Mouse (Mus musculus) limb, embryonic 15.5 days (tissue): Measurements from ENCODE around the gene Ctc1. TPM values are rescaled to one million over a fixed set of nuclear protein-coding genes. Genes with fewer than 3 reads are reported as not detected.
"Not testable (repeated sequence)": the region's sequence is repeated elsewhere in the genome, so short reads cannot be mapped to it uniquely, and the experiment has no call there.

ENCODE experiments used
- ATAC-seq: fragments of 200-750 bp; cut with Nextera tagmentation; 2 replicates; pipeline ENCODE4 v1.8.0; 2017; ENCODE audit warnings: low read depth, moderate TSS enrichment; ENCODE audit not compliant: insufficient number of reproducible peaks, low FRiP score, low TSS enrichment
- H3K27ac ChIP-seq: fragments of 300-500 bp; sonication (generic); 2 replicates; pipeline ENCODE4 v1.5.1; 2015; ENCODE audit warnings: moderate library complexity, mild to moderate bottlenecking, inconsistent platforms
- H3K27me3 ChIP-seq: fragments of 300-500 bp; sonication (generic); 2 replicates; pipeline ENCODE4 v1.6.1; 2015; ENCODE audit warnings: inconsistent platforms
- H3K36me3 ChIP-seq: fragments of 300-500 bp; sonication (generic); 2 replicates; pipeline ENCODE4 v1.6.1; 2015; ENCODE audit warnings: inconsistent platforms
- H3K4me1 ChIP-seq: fragments of 300-500 bp; sonication (generic); 2 replicates; pipeline ENCODE4 v1.6.1; 2015; ENCODE audit warnings: inconsistent platforms
- H3K4me2 ChIP-seq: fragments of 300-500 bp; sonication (generic); 2 replicates; pipeline ENCODE4 v1.6.1; 2015; ENCODE audit warnings: mild to moderate bottlenecking, inconsistent platforms
- H3K4me3 ChIP-seq: fragments of 300-500 bp; sonication (generic); 2 replicates; pipeline ENCODE4 v1.5.1; 2015; ENCODE audit warnings: mild to moderate bottlenecking, inconsistent platforms
- H3K9ac ChIP-seq: fragments of 300-500 bp; sonication (generic); 2 replicates; pipeline ENCODE4 v1.6.1; 2015; ENCODE audit warnings: inconsistent platforms
- H3K9me3 ChIP-seq: fragments of 300-500 bp; sonication (generic); 2 replicates; pipeline ENCODE4 v1.6.1; 2016; ENCODE audit warnings: inconsistent platforms
- WGBS: fragments of 180-500 bp; shearing (Covaris S2); methylation state at CpG from one replicate; pipeline ENCODE4 v1.1.7; 2015; 5-methylcytosine and 5-hydroxymethylcytosine counted together
- polyA plus RNA-seq: library from polyadenylated mRNA; unstranded; fragments of >200 nt; fragmentation: Nextera tagmentation; extraction: Ambion mirVana; gene quantifications from 2 replicates; pipeline ENCODE4 v1.2.1, GENCODE M21; 2015

The Ctc1 gene
- polyA plus RNA-seq, 1 experiment from 2014 or later = 42.5 TPM

DNA sequence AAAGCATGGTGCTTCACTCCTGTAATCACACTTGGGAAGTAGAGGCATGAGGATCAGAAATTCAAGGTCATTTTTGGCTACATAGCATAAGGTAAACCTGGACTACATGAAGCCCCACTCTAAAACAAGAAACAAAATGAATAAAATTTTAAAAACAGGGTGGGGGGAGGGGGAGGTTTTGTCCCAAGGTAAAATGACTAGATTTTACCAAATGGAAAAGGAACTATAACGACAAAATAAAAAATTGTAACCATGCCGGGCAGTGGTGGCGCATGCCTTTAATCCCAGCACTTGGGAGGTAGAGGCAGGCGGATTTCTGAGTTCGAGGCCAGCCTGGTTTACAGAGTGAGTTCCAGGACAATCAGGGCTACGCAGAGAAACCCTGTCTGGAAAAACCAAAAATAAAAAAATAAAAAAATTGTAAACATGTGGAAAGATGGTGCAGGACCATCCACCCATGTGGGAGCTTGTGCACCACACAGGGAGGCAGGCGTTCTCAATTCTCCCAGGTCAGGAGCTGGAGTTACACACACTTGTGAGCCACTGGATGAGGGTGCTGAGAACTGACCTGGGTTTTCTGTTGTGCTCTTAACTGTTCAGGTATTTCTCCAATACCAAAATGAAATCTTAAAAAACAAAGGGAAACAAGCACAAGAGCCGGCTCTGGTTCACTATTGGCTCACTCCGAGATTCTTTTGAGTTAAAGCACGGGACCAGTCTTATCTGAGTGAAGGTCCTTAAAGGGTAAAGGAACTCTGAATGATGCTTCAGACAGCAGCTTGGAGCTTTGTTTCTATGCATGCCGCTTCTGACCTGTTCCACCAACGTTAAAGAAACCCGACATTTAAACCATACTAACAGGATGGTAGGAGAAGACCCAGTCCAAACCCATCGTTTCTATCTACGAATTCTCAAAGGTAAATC, 5.0 kb upstream of the Ctc1 start:
- 86% methylated on average over 15 of the region's 15 CpGs for WGBS
- H3K4me3 ChIP-seq = no peak overlapping the region
- H3K4me1 ChIP-seq = peaks cover 25% of the 10 kb centered on the region
- ATAC-seq = no peak
- H3K36me3 ChIP-seq = no peaks in the 10 kb centered on the region
- no peak overlapping the region for H3K9ac ChIP-seq
- no peak overlapping the region; the same call in 1 of the 2 replicates for H3K4me2 ChIP-seq
- no peak overlapping the region for H3K27ac ChIP-seq
- H3K27me3 ChIP-seq = no peaks in the 10 kb centered on the region
- no peaks in the 10 kb centered on the region for H3K9me3 ChIP-seq

- ATAC-seq = not testable (repeated sequence)
- H3K27ac ChIP-seq = peak overlapping the region; percentile 83; the same call in 1 of the 2 replicates
- 67% methylated on average over 2 of the region's 2 CpGs for WGBS
Measured at GRCm38 (mm10) chr11:69011445-69011844, 4.3 kb upstream of the Ctc1 start.

DNA sequence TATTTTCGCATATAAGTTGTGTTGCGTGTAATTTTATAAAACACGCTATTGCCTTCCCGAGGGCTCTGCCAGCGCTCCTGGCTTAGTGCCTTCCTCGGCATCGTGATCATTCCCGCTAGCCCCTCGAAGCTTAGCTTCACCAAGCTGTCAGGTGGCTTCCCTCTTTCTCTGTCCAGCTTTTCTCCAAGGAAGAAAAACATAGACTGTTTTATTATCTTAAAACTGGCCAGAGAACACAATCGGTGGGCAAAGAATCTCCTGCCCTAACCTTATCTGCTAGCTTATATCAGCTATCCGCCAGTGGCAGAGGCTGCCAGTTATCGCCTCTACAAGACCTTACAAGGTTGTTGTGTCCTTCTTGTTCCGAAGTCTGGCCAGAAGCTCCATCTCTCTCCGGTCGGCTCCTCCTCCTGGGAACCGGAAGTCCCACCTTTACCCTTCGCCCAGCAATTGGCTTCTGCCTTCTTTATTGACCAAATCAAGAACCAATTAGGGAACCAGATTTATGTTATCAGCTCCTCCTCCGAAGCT, 3.6 kb upstream of the Ctc1 start:
- Histone ChIP-seq H3K27ac (peak overlapping the region; percentile 83), H3K9ac (peak overlapping the region; percentile 56), H3K27me3 (no peaks in the 10 kb centered on the region), H3K4me2 (peak overlapping the region; percentile 81), H3K36me3 (no peaks in the 10 kb centered on the region), H3K9me3 (no peaks in the 10 kb centered on the region), H3K4me1 (peaks cover 31% of the 10 kb centered on the region), H3K4me3 (peak overlapping the region; percentile 56)
- 1% methylated on average over 18 of the region's 18 CpGs for WGBS
- peak; percentile 68; the same call in 1 of the 2 replicates for ATAC-seq

More at GRCm38 (mm10) chr11:69011445-69011844, 4.3 kb upstream of the Ctc1 start:
- H3K36me3 ChIP-seq, H3K9me3 ChIP-seq, H3K27me3 ChIP-seq, H3K9ac ChIP-seq: not testable (repeated sequence)
- peak overlapping the region; percentile 56 for H3K4me3 ChIP-seq
- peaks cover 25% of the 10 kb centered on the region for H3K4me1 ChIP-seq
- peak overlapping the region; percentile 81 for H3K4me2 ChIP-seq

DNA sequence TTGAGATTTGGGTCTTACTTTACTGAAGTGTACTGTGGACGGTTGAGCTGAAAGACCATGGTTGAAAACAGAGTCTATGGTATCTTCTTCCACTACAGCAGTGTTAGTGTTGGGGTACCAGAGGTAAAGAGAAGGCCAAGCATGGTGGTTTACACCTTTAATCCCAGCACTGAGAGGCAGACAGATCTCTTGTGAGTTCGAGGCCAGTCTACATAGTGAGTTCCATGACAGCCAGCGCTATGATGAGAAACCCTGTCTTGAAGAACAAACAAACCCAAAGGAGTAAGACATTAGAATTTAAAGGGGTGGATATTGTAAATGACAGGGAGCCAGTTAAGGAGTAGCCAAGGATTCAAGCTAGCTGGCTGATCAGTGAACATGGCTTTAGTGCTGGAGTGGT, 1.0 kb downstream of the Ctc1 start:
- no peaks in the 10 kb centered on the region for H3K9me3 ChIP-seq
- H3K36me3 ChIP-seq = peaks cover 10% of the 10 kb centered on the region; the same call in 1 of the 2 replicates
- no peaks in the 10 kb centered on the region for H3K27me3 ChIP-seq
- peak overlapping the region; percentile 82 for H3K9ac ChIP-seq
- peak overlapping the region; percentile 59 for H3K4me3 ChIP-seq
- peak overlapping the region; percentile 61 for H3K4me2 ChIP-seq
- ATAC-seq = no peak
- 66% methylated on average over 3 of the region's 3 CpGs for WGBS
- H3K4me1 ChIP-seq = peaks cover 14% of the 10 kb centered on the region
- peak overlapping the region; percentile 95 for H3K27ac ChIP-seq

- ATAC-seq = no peak
- no peaks in the 10 kb centered on the region for H3K9me3 ChIP-seq
- no peak overlapping the region for H3K4me3 ChIP-seq
- peaks cover 48% of the 10 kb centered on the region for H3K36me3 ChIP-seq
- H3K4me1 ChIP-seq = peaks cover 9% of the 10 kb centered on the region
- no peak overlapping the region for H3K4me2 ChIP-seq
- H3K9ac ChIP-seq = no peak overlapping the region
- no peaks in the 10 kb centered on the region for H3K27me3 ChIP-seq
- no peak overlapping the region for H3K27ac ChIP-seq
Measured at GRCm38 (mm10) chr11:69020691-69021090, 5.0 kb downstream of the Ctc1 start.

- Histone ChIP-seq H3K4me1 (no peaks in the 10 kb centered on the region), H3K27ac (no peak overlapping the region), H3K36me3 (peaks cover 99% of the 10 kb centered on the region), H3K9ac (no peak overlapping the region), H3K4me2 (no peak overlapping the region), H3K9me3 (no peaks in the 10 kb centered on the region), H3K27me3 (no peaks in the 10 kb centered on the region), H3K4me3 (no peak overlapping the region)
- 95% methylated on average over 3 of the region's 3 CpGs for WGBS
- ATAC-seq = no peak
Measured at GRCm38 (mm10) chr11:69026562-69026961, 10.9 kb downstream of the Ctc1 start.

DNA sequence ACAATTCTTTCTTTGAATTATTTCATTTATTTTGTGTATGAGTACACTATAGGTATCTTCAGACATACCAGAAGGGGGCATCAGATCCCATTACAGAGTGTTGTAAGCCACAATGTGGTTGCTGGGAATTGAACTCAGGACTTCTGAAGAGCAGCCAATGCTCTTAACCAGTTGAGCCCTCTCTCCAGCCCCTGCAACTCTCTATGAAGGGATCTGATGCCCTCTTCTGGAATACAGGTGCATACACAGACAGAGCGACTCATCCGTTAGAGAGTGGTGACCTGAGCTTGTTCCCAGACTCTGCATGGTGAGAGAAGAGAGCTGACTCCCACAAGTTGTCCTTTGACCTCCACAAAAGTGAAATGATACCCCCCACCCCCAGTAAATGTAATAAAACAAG, 13.1 kb downstream of the Ctc1 start:
- ATAC-seq = no peak
- 67% methylated on average over 2 of the region's 2 CpGs for WGBS
- H3K36me3 ChIP-seq = peaks cover 96% of the 10 kb centered on the region

DNA sequence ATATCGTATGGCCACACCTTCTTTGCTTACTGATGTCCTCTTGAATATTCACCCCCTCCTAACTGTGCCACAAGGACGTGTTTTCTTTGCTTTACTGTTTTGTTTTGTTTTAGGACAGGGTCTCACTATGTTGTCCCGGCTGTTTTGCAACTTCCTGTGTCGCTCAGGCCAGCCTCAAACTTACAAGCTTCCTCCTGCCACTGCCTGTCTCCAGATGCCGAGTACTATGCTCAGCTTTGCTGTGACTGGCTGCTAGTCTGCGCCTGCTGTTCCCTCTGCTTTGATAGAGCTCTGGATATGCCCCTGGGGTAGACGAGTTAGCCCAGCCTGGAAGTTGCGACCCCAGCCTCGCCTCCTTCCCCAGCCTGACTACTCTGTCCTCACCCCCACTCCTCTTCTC, 17.8 kb downstream of the Ctc1 start:
- Histone ChIP-seq H3K4me2 (no peak overlapping the region), H3K4me1 (peaks cover 21% of the 10 kb centered on the region), H3K9ac (no peak overlapping the region), H3K27ac (no peak overlapping the region), H3K36me3 (peaks cover 72% of the 10 kb centered on the region), H3K4me3 (no peak overlapping the region), H3K27me3 (no peaks in the 10 kb centered on the region), H3K9me3 (no peaks in the 10 kb centered on the region)
- WGBS = 71% methylated on average over 9 of the region's 9 CpGs
- no peak for ATAC-seq

More for the DNA sequence above, 13.1 kb downstream of the Ctc1 start:
- no peaks in the 10 kb centered on the region for H3K9me3 ChIP-seq
- H3K27me3 ChIP-seq = no peaks in the 10 kb centered on the region
- no peaks in the 10 kb centered on the region for H3K4me1 ChIP-seq
- no peak overlapping the region for H3K27ac ChIP-seq
- H3K4me2 ChIP-seq = no peak overlapping the region
- H3K9ac ChIP-seq = no peak overlapping the region
- H3K4me3 ChIP-seq = no peak overlapping the region

DNA sequence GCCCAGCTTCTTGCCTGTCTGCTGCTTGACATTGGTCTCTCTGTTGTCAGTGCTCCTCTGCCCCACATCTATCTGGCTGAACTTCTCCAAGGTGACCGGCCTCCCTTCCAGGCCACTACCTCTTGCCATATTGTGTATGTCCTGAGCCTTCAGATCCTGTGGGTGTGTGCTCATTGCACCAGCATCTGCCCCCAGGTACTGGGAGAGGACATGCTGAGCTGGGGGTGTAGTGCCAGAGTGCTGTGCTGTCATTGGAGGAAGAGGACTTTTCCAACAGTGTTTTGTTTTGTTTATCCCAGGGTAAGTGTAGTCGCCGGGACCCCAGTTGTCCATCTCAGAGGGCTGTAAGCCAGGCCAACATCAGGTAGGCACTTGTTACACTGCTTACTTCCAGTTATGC, 18.9 kb downstream of the Ctc1 start:
- peaks cover 62% of the 10 kb centered on the region for H3K36me3 ChIP-seq
- ATAC-seq = no peak
- H3K4me2 ChIP-seq = no peak overlapping the region
- 89% methylated on average over 3 of the region's 3 CpGs for WGBS
- no peak overlapping the region for H3K27ac ChIP-seq
- H3K9me3 ChIP-seq = no peaks in the 10 kb centered on the region
- H3K4me1 ChIP-seq = peaks cover 31% of the 10 kb centered on the region
- H3K27me3 ChIP-seq = no peaks in the 10 kb centered on the region
- H3K4me3 ChIP-seq = no peak overlapping the region
- H3K9ac ChIP-seq = no peak overlapping the region

DNA sequence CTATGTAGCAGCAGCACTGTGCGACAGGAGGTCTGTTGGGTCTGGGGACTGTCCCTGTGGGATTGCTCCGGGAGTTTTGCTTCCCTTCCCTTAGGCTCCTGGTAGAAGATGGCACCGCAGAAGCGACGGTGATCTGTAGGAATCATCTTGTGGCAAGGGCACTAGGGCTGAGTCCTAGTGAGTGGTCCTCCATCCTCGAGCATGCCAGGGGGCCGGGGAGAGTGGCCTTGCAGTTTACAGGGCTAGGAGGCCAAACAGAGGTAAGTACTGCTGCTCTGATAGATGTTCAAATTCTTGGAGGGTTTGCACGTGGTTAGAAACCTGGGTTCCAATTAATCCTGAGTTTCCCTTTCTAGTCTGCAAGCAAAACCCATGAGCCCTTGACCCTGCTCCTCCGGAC, 19.7 kb downstream of the Ctc1 start:
- H3K27me3 ChIP-seq = no peaks in the 10 kb centered on the region
- 0 out of 2 replicates have a peak overlapping the region, but pooled peaks have one; percentile 52 for H3K4me2 ChIP-seq
- H3K27ac ChIP-seq = peak overlapping the region; percentile 60; the same call in 1 of the 2 replicates
- H3K36me3 ChIP-seq = peaks cover 54% of the 10 kb centered on the region
- H3K9me3 ChIP-seq = no peaks in the 10 kb centered on the region
- WGBS = 84% methylated on average over 9 of the region's 9 CpGs
- no peak overlapping the region for H3K9ac ChIP-seq
- peak overlapping the region; percentile 22; the same call in 1 of the 2 replicates for H3K4me3 ChIP-seq
- H3K4me1 ChIP-seq = peaks cover 32% of the 10 kb centered on the region
- ATAC-seq = no peak

GRCm38 (mm10) chr11:69035849-69036248, 20.1 kb downstream of the Ctc1 start:
- Histone ChIP-seq H3K9me3 (no peaks in the 10 kb centered on the region), H3K27me3 (no peaks in the 10 kb centered on the region), H3K27ac (peak overlapping the region; percentile 60; the same call in 1 of the 2 replicates), H3K9ac (no peak overlapping the region), H3K4me3 (peak overlapping the region; percentile 22; the same call in 1 of the 2 replicates), H3K36me3 (peaks cover 49% of the 10 kb centered on the region), H3K4me1 (peaks cover 32% of the 10 kb centered on the region), H3K4me2 (peak overlapping the region; percentile 52)
- ATAC-seq = no peak
- WGBS = 5% methylated on average over 8 of the region's 8 CpGs
